Mouse (Mus musculus) olfactory bulb, adult 2 months (tissue): Measurements from ENCODE around the gene Nek7. TPM values are rescaled to one million over a fixed set of nuclear protein-coding genes. Genes with fewer than 3 reads are reported as not detected.

ENCODE experiments used
- H3K27ac ChIP-seq: fragments of 200-500 bp; 2 replicates; pipeline ENCODE4 v1.5.1; 2012; ENCODE audit warnings: low read depth, low read length; ENCODE audit not compliant: insufficient read depth
- H3K4me1 ChIP-seq: fragments of 200-500 bp; 2 replicates; pipeline ENCODE4 v1.6.1; 2012; ENCODE audit warnings: low read length; ENCODE audit not compliant: control insufficient read depth, insufficient read depth
- H3K4me3 ChIP-seq: fragments of 200-500 bp; 2 replicates; pipeline ENCODE4 v1.5.1; 2012; ENCODE audit warnings: mild to moderate bottlenecking, low read depth, low read length, moderate library complexity; ENCODE audit not compliant: insufficient read depth
- CTCF ChIP-seq: fragments of 200-500 bp; IDR thresholded peaks from 2 replicates; pipeline ENCODE4 v1.5.1; 2012; ENCODE audit warnings: low read depth, mild to moderate bottlenecking, low read length, moderate library complexity; ENCODE audit not compliant: insufficient read depth
- POLR2A ChIP-seq: fragments of 200-500 bp; IDR thresholded peaks from 2 replicates; pipeline ENCODE4 v1.6.1; 2012; ENCODE audit warnings: mild to moderate bottlenecking, low read depth, low read length, moderate library complexity; ENCODE audit not compliant: insufficient read depth
- WGBS: fragments of 180-500 bp; shearing (Covaris S2); methylation state at CpG from one replicate; pipeline ENCODE4 v1.1.7; 2018; 5-methylcytosine and 5-hydroxymethylcytosine counted together
- polyA plus RNA-seq: library from polyadenylated mRNA; stranded (reverse); fragments of >200 nt; gene quantifications from 2 replicates; pipeline ENCODE4 v1.2.4, GENCODE M21; 2012; ENCODE audit warnings: low replicate concordance; ENCODE audit not compliant: missing spikeins, insufficient read depth, insufficient read length

Nek7 gene
- polyA plus RNA-seq, 1 experiment: not detected

- H3K4me3 ChIP-seq: no peak overlapping the region
- WGBS: 80% methylated on average over 6 of the region's 6 CpGs
- no peak overlapping the region for H3K27ac ChIP-seq
- TF ChIP-seq POLR2A (no peak), CTCF (no peak)
- H3K4me1 ChIP-seq: 0 out of 2 replicates have a peak, but pooled peaks cover 2% of the 10 kb centered on the region
Measured at GRCm38 (mm10) chr1:138568434-138569232, 51.3 kb downstream of the Nek7 start.

GRCm38 (mm10) chr1:138567946-138568345 lies 52.0 kb downstream of the Nek7 start:
- H3K4me1 ChIP-seq: 0 out of 2 replicates have a peak, but pooled peaks cover 2% of the 10 kb centered on the region
- TF ChIP-seq POLR2A (no peak), CTCF (no peak)
- no peak overlapping the region for H3K4me3 ChIP-seq
- WGBS: 75% methylated on average over 9 of the region's 9 CpGs
- no peak overlapping the region for H3K27ac ChIP-seq

- WGBS: 97% methylated on average over 6 of the region's 6 CpGs
- TF ChIP-seq POLR2A (no peak), CTCF (no peak)
- Histone ChIP-seq H3K4me1 (peaks cover 3% of the 10 kb centered on the region), H3K27ac (no peak overlapping the region), H3K4me3 (no peak overlapping the region)
Measured at GRCm38 (mm10) chr1:138564677-138565076, 55.3 kb downstream of the Nek7 start.

- 95% methylated on average over 12 of the region's 12 CpGs for WGBS
Measured at GRCm38 (mm10) chr1:138560733-138561132, 59.2 kb downstream of the Nek7 start.

GRCm38 (mm10) chr1:138559213-138560101 lies 60.5 kb downstream of the Nek7 start:
- TF ChIP-seq POLR2A (no peak), CTCF (no peak)
- Histone ChIP-seq H3K4me1 (peaks cover 3% of the 10 kb centered on the region), H3K27ac (0 out of 2 replicates have a peak overlapping the region, but pooled peaks have one; percentile 8), H3K4me3 (no peak overlapping the region)
- WGBS: 64% methylated on average over 12 of the region's 12 CpGs

More at GRCm38 (mm10) chr1:138560733-138561132, 59.2 kb downstream of the Nek7 start:
- Histone ChIP-seq H3K4me1 (peaks cover 3% of the 10 kb centered on the region), H3K4me3 (no peak overlapping the region), H3K27ac (no peak overlapping the region)
- TF ChIP-seq POLR2A (no peak), CTCF (no peak)

- WGBS: 89% methylated on average over 3 of the region's 3 CpGs
- Histone ChIP-seq H3K4me3 (no peak overlapping the region), H3K4me1 (peaks cover 3% of the 10 kb centered on the region), H3K27ac (no peak overlapping the region)
- TF ChIP-seq CTCF (no peak), POLR2A (no peak)
Measured at GRCm38 (mm10) chr1:138558342-138558741, 61.6 kb downstream of the Nek7 start.

GRCm38 (mm10) chr1:138554926-138555325 lies 65.0 kb downstream of the Nek7 start:
- WGBS: 91% methylated on average over 5 of the region's 5 CpGs
- Histone ChIP-seq H3K4me3 (no peak overlapping the region), H3K4me1 (peaks cover 6% of the 10 kb centered on the region), H3K27ac (no peak overlapping the region)
- TF ChIP-seq POLR2A: no peak
- TF ChIP-seq CTCF: no peak

- TF ChIP-seq POLR2A (no peak), CTCF (no peak)
- Histone ChIP-seq H3K27ac (no peak overlapping the region), H3K4me1 (peaks cover 3% of the 10 kb centered on the region; the same call in 1 of the 2 replicates), H3K4me3 (no peak overlapping the region)
- 44% methylated on average over 6 of the region's 6 CpGs for WGBS
Measured at GRCm38 (mm10) chr1:138550184-138550583, 69.8 kb downstream of the Nek7 start.

- H3K4me3 ChIP-seq: no peak overlapping the region
- 87% methylated on average over 1 of the region's 1 CpGs for WGBS
Measured at GRCm38 (mm10) chr1:138542170-138542515, 77.8 kb downstream of the Nek7 start.

More at GRCm38 (mm10) chr1:138542170-138542515, 77.8 kb downstream of the Nek7 start:
- H3K4me1 ChIP-seq: no peaks in the 10 kb centered on the region
- no peak overlapping the region for H3K27ac ChIP-seq
- no peak for TF ChIP-seq CTCF
- no peak for TF ChIP-seq POLR2A
